Comparison of ENCODE assay signal across 31 mouse cellular contexts in the genomic region with DNA sequence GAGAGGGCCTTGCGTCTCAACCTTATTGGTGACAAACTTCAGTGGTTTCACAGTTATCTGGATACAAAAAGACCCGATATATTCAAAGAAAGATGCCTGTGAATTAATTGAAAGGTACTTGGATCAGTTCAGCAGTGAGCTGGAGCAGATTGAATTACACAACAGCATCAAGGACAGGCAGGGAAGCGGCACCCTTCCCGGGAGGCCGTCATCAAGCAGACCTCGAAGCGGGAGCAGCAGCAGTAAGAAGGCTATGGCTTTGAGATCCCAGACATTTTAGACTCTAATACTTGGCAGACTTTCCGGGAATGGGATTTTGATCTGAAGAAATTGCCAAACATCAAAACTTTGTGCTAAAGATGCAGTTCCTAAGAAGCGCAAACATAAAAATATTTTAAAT. TPM values are rescaled to one million over a fixed set of nuclear protein-coding genes. Genes with fewer than 3 reads are reported as not detected.
DNase-seq lines count a peak whose midpoint lies in the region; TF ChIP-seq lines count a peak whose summit lies in the region.
"Had no signal": no experiment of that assay in that cellular context is flagged by ENCODE, and none has a peak within 500 bp of the region (broad histone marks: within the 10 kb centered on the region; RNA-seq: fewer than 3 reads in every experiment).

No protein-coding gene starts in this region.

- H3K4me1 ChIP-seq in testis, adult 2 months (ENCODE audit: control insufficient read depth, insufficient read depth, low read length): no peaks in the 10 kb centered on the region
- H3K4me1 ChIP-seq: forebrain, embryonic 12.5 days; forebrain, embryonic 15.5 days; heart, embryonic 15.5 days; hindbrain, embryonic 10.5 days; hindbrain, embryonic 13.5 days; intestine, embryonic 15.5 days had no signal

- no peak overlapping the region; the same call in 1 of the 2 replicates for H3K4me3 ChIP-seq in testis, adult 2 months (ENCODE audit: control insufficient read depth, low read depth, low read length)
- H3K4me3 ChIP-seq: embryonic facial prominence, embryonic 12.5 days; erythroblast, embryonic 14.5 days; forebrain, embryonic 12.5 days; forebrain, embryonic 15.5 days; heart, embryonic 12.5 days; heart, embryonic 15.5 days; hindbrain, embryonic 10.5 days; hindbrain, embryonic 13.5 days; intestine, embryonic 15.5 days had no signal

- DNase-seq in adrenal gland, postnatal 14 days: peak; percentile 63
- DNase-seq in adrenal gland, adult 8-10 months: no peak
- DNase-seq in testis, postnatal 14 days (ENCODE audit: low spot score): no peak
- DNase-seq in adrenal gland, postnatal 36 days: peak; percentile 58 to 66
- no peak for DNase-seq in layer of hippocampus, postnatal 36 days
- no peak for DNase-seq in cerebellum, adult 9-10 months
- DNase-seq: cerebellum, adult 11-12 months; cerebellum, adult 8-10 months; gastrocnemius, postnatal 25 days; heart, adult 18-20 months; heart, postnatal 10 days; heart, postnatal 36 days; kidney, adult 11 months had no signal

- no peak for TF ChIP-seq CTCF in testis, adult 2 months (IDR thresholded peaks at IDR 0.05; ENCODE audit: control insufficient read depth, insufficient read depth, insufficient replicate concordance, low read depth, low read length)

- TF ChIP-seq POLR2A in testis, adult 2 months (IDR thresholded peaks at IDR 0.05; ENCODE audit: control insufficient read depth, low read depth, low read length): no peak

- peak overlapping the region; percentile 68 for H3K27ac ChIP-seq in testis, adult 2 months (ENCODE audit: control insufficient read depth, insufficient read depth, low read depth, low read length)
- H3K27ac ChIP-seq: embryonic facial prominence, embryonic 12.5 days; forebrain, embryonic 12.5 days; forebrain, embryonic 15.5 days; heart, embryonic 15.5 days; hindbrain, embryonic 10.5 days; hindbrain, embryonic 13.5 days; intestine, embryonic 15.5 days had no signal

- no peaks in the 10 kb centered on the region for H3K36me3 ChIP-seq in testis, adult 2 months (ENCODE audit: control insufficient read depth, insufficient read depth, low read length)
- H3K36me3 ChIP-seq: embryonic facial prominence, embryonic 12.5 days; forebrain, embryonic 12.5 days; forebrain, embryonic 15.5 days; heart, embryonic 12.5 days; heart, embryonic 15.5 days; hindbrain, embryonic 10.5 days; hindbrain, embryonic 13.5 days; intestine, embryonic 15.5 days had no signal

- H3K27me3 ChIP-seq in testis, adult 2 months (ENCODE audit: control insufficient read depth, insufficient read depth, low read length): no peaks in the 10 kb centered on the region
- H3K27me3 ChIP-seq: embryonic facial prominence, embryonic 12.5 days; forebrain, embryonic 12.5 days; forebrain, embryonic 15.5 days; heart, embryonic 12.5 days; heart, embryonic 15.5 days; hindbrain, embryonic 13.5 days; intestine, embryonic 15.5 days had no signal

RNA-seq across cellular contexts. Expression of a gene that starts 4.4 kb away (rescaled TPM):
- total RNA-seq in adrenal gland, postnatal 14 days (2021): 426 and 514 TPM in 2 replicates
- 1,000 to 10,000 TPM; 1,428 to 2,043 (median 1,710) TPM for total RNA-seq in adrenal gland, adult 8-10 months (2022)
- 74.2 and 107 TPM in 2 replicates for polyA plus RNA-seq in testis, adult 2 months (2012; rRNA removed)
- 1,000 to 10,000 TPM in 1 of 2 experiments, 100 to 1,000 TPM in 1; 477 to 1,743 TPM for total RNA-seq in adrenal gland, postnatal 36 days (2021)
- not detected for total RNA-seq in layer of hippocampus, postnatal 36 days (2021)
- total RNA-seq: gastrocnemius, postnatal 25 days; heart, postnatal 36 days; MEL had no signal
- polyA plus RNA-seq: C2C12; erythroblast, embryonic 14.5 days; forebrain, embryonic 15.5 days; hindbrain, embryonic 13.5 days; hindbrain, embryonic 16.5 days had no signal

RNA-seq across cellular contexts. Expression of a gene that starts 22.7 kb away (rescaled TPM):
- not detected in 2 replicates for total RNA-seq in adrenal gland, postnatal 14 days (2021)
- total RNA-seq in adrenal gland, adult 8-10 months (2022): under 1 TPM in 3 of 4 experiments, not detected in 1; 0.38 to 0.62 (median 0.49) TPM
- 1.4 and 1.5 TPM in 2 replicates for polyA plus RNA-seq in testis, adult 2 months (2012; rRNA removed)
- total RNA-seq in adrenal gland, postnatal 36 days (2021): not detected
- not detected for total RNA-seq in layer of hippocampus, postnatal 36 days (2021)
- total RNA-seq: gastrocnemius, adult 8-10 months; gastrocnemius, postnatal 25 days; heart, adult 18-20 months; heart, postnatal 10 days; heart, postnatal 36 days; MEL had no signal
- polyA plus RNA-seq: activated CD4-positive, CD25-positive, alpha-beta regulatory T cell, adult 4 months; brain, embryonic 14.5 days; C2C12; CD4-positive, CD25-positive, alpha-beta regulatory T cell, adult 4 months; erythroblast, embryonic 14.5 days; forebrain, embryonic 12.5 days; forebrain, embryonic 15.5 days; heart, embryonic 12.5 days; heart, embryonic 15.5 days; hindbrain, embryonic 13.5 days; hindbrain, embryonic 16.5 days; intestine, embryonic 15.5 days had no signal

RNA-seq across cellular contexts. Expression of a gene that starts 35.0 kb away (rescaled TPM):
- total RNA-seq in adrenal gland, postnatal 14 days (2021): not detected in 2 replicates
- under 1 TPM in 1 of 4 experiments, not detected in 3; 0.44 TPM for total RNA-seq in adrenal gland, adult 8-10 months (2022)
- polyA plus RNA-seq in testis, adult 2 months (2012; rRNA removed): not detected in 2 replicates
- not detected for total RNA-seq in adrenal gland, postnatal 36 days (2021)
- not detected for total RNA-seq in layer of hippocampus, postnatal 36 days (2021)
- total RNA-seq: gastrocnemius, adult 8-10 months; gastrocnemius, postnatal 25 days; heart, adult 18-20 months; heart, postnatal 10 days; heart, postnatal 36 days; MEL had no signal
- polyA plus RNA-seq: activated CD4-positive, CD25-positive, alpha-beta regulatory T cell, adult 4 months; brain, embryonic 14.5 days; C2C12; CD4-positive, CD25-positive, alpha-beta regulatory T cell, adult 4 months; erythroblast, embryonic 14.5 days; forebrain, embryonic 12.5 days; forebrain, embryonic 15.5 days; heart, embryonic 12.5 days; heart, embryonic 15.5 days; hindbrain, embryonic 10.5 days; hindbrain, embryonic 13.5 days; hindbrain, embryonic 16.5 days; intestine, embryonic 15.5 days had no signal

RNA-seq across cellular contexts. Expression of a gene that starts 45.3 kb away (rescaled TPM):
- total RNA-seq in adrenal gland, postnatal 14 days (2021): not detected in 2 replicates
- total RNA-seq in adrenal gland, adult 8-10 months (2022): not detected
- polyA plus RNA-seq in testis, adult 2 months (2012; rRNA removed): 0.94 and 5.6 TPM in 2 replicates
- not detected for total RNA-seq in adrenal gland, postnatal 36 days (2021)
- total RNA-seq in layer of hippocampus, postnatal 36 days (2021): not detected
- total RNA-seq: gastrocnemius, adult 8-10 months; gastrocnemius, postnatal 25 days; heart, adult 18-20 months; heart, postnatal 10 days; heart, postnatal 36 days; MEL had no signal
- polyA plus RNA-seq: activated CD4-positive, CD25-positive, alpha-beta regulatory T cell, adult 4 months; brain, embryonic 14.5 days; C2C12; CD4-positive, CD25-positive, alpha-beta regulatory T cell, adult 4 months; erythroblast, embryonic 14.5 days; forebrain, embryonic 12.5 days; forebrain, embryonic 15.5 days; heart, embryonic 12.5 days; heart, embryonic 15.5 days; hindbrain, embryonic 13.5 days; hindbrain, embryonic 16.5 days; intestine, embryonic 15.5 days had no signal

RNA-seq across cellular contexts. Expression of a gene that starts 53.9 kb away (rescaled TPM):
- not detected in 2 replicates for total RNA-seq in adrenal gland, postnatal 14 days (2021)
- total RNA-seq in adrenal gland, adult 8-10 months (2022): not detected
- polyA plus RNA-seq in testis, adult 2 months (2012; rRNA removed): not detected in 2 replicates
- not detected for total RNA-seq in adrenal gland, postnatal 36 days (2021)
- total RNA-seq in layer of hippocampus, postnatal 36 days (2021): not detected
- total RNA-seq: gastrocnemius, adult 8-10 months; gastrocnemius, postnatal 25 days; heart, adult 18-20 months; heart, postnatal 10 days; heart, postnatal 36 days; MEL had no signal
- polyA plus RNA-seq: activated CD4-positive, CD25-positive, alpha-beta regulatory T cell, adult 4 months; brain, embryonic 14.5 days; C2C12; CD4-positive, CD25-positive, alpha-beta regulatory T cell, adult 4 months; erythroblast, embryonic 14.5 days; forebrain, embryonic 12.5 days; forebrain, embryonic 15.5 days; gonadal fat pad, adult 2 months; hindbrain, embryonic 10.5 days; hindbrain, embryonic 13.5 days; intestine, embryonic 15.5 days had no signal

Comparison
In these comparisons a context has a peak if more than half of its experiments do, and no peak if none do; other contexts are left out.
1. DNase-seq: peak in adrenal gland, postnatal 14 days (single experiment) and adrenal gland, postnatal 36 days (2 of 2); none in adrenal gland, adult 8-10 months (single experiment), testis, postnatal 14 days (single experiment), layer of hippocampus, postnatal 36 days (0 of 2) and cerebellum, adult 9-10 months (single experiment).
2. RNA of a gene that starts 4.4 kb away (total RNA-seq): 1,428 to 2,043 TPM in adrenal gland, adult 8-10 months, 477 to 1,743 TPM in adrenal gland, postnatal 36 days and 426 to 514 TPM in adrenal gland, postnatal 14 days; not detected in layer of hippocampus, postnatal 36 days; every median in the first group is over 100 times any median in the second.